Mouse (Mus musculus): ENCODE measurements around the gene Ubl4a. TPM values are rescaled to one million over a fixed set of nuclear protein-coding genes. Genes with fewer than 3 reads are reported as not detected.

Gene Ubl4a
- polyA plus RNA-seq (2014; fragmentation: Illumina TruSeq; extraction: RNeasy Lipid Tissue Mini Kit (QIAGEN cat#74804)), result 44.0 TPM

DNA sequence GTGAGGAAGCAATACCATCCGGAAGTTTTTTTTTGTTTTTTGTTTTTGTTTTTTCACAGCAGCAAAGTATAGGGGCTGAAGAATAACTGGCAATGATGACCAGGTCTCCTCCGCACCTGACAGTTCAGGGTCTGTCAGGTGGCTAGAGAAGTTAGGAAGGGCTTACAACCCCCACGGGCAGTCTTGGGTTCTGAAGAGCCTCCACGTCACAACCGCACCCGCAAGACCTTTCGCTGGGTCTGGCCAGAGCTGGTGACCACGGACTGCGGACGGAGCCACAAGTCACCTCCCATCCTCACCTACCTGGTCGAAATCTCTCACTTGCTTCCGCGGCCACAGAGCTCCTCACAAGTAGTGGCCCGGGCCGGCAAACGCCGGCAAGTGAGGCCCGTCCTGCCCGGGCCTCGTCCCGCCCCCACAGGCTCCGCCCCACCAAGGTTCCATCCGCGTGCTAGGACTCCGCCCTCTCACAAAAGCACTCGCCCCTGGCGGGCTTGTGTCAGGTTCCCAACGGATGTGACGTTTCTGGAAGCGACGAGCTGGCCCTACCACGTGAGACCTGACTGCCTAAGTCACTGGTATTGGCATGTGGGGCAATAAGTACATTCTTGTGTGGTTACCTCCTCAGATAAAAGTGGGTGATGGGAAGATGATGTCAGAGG, at the start of gene Ubl4a, which contains the start of gene Slc10a3:
Ubl4a (minus strand) TSS at position 331 of the 662 bp plus-strand sequence.
Slc10a3 (minus strand) TSS at position 462 of the 662 bp plus-strand sequence.

GRCm38 (mm10) chrX:74392535-74393443, 19.8 kb upstream of the Ubl4a start, which contains the start of the genes Fam3a and Ikbkg:
Gene Fam3a (minus strand): TSS chrX:74393272.
Gene Ikbkg (plus strand): TSS chrX:74393290.

GRCm38 (mm10) chrX:74353467-74353770, 19.6 kb downstream of the Ubl4a start, which contains the start of gene Lage3:
Gene Lage3 (minus strand): TSS chrX:74353618.

GRCm38 (mm10) chrX:74328725-74329161, 44.3 kb downstream of the Ubl4a start, which contains the start of gene Plxna3:
Gene Plxna3 (plus strand): TSS chrX:74329066.

Other genes starting within 250 kb of the Ubl4a start
- not detected for gene Opn1mw, start 245.8 kb downstream of the Ubl4a start, polyA plus RNA-seq (2014; fragmentation: Illumina TruSeq; extraction: RNeasy Lipid Tissue Mini Kit (QIAGEN cat#74804))
- gene Mecp2, start 237.9 kb downstream of the Ubl4a start, polyA plus RNA-seq (2014; fragmentation: Illumina TruSeq; extraction: RNeasy Lipid Tissue Mini Kit (QIAGEN cat#74804)), result 39.6 TPM
- not detected for gene Tex28, start 205.4 kb downstream of the Ubl4a start, polyA plus RNA-seq (2014; fragmentation: Illumina TruSeq; extraction: RNeasy Lipid Tissue Mini Kit (QIAGEN cat#74804))
- 0.17 TPM for gene Tktl1, start 196.0 kb downstream of the Ubl4a start, polyA plus RNA-seq (2014; fragmentation: Illumina TruSeq; extraction: RNeasy Lipid Tissue Mini Kit (QIAGEN cat#74804))
- 89.3 TPM for gene Flna, start 123.4 kb downstream of the Ubl4a start, polyA plus RNA-seq (2014; fragmentation: Illumina TruSeq; extraction: RNeasy Lipid Tissue Mini Kit (QIAGEN cat#74804))
- 140 TPM for gene Emd, start 118.5 kb downstream of the Ubl4a start, polyA plus RNA-seq (2014; fragmentation: Illumina TruSeq; extraction: RNeasy Lipid Tissue Mini Kit (QIAGEN cat#74804))
- gene Rpl10, start 102.4 kb downstream of the Ubl4a start, polyA plus RNA-seq (2014; fragmentation: Illumina TruSeq; extraction: RNeasy Lipid Tissue Mini Kit (QIAGEN cat#74804)), result 1,805 TPM
- 21.2 TPM for gene Taz, start 91.3 kb downstream of the Ubl4a start, polyA plus RNA-seq (2014; fragmentation: Illumina TruSeq; extraction: RNeasy Lipid Tissue Mini Kit (QIAGEN cat#74804))
- gene Dnase1l1, start 90.9 kb downstream of the Ubl4a start, polyA plus RNA-seq (2014; fragmentation: Illumina TruSeq; extraction: RNeasy Lipid Tissue Mini Kit (QIAGEN cat#74804)), result 14.7 TPM
- gene Atp6ap1, start 76.1 kb downstream of the Ubl4a start, polyA plus RNA-seq (2014; fragmentation: Illumina TruSeq; extraction: RNeasy Lipid Tissue Mini Kit (QIAGEN cat#74804)), result 172 TPM
- gene Gdi1, start 68.2 kb downstream of the Ubl4a start, polyA plus RNA-seq (2014; fragmentation: Illumina TruSeq; extraction: RNeasy Lipid Tissue Mini Kit (QIAGEN cat#74804)), result 102 TPM
- 17.0 TPM for gene Fam50a, start 60.2 kb downstream of the Ubl4a start, polyA plus RNA-seq (2014; fragmentation: Illumina TruSeq; extraction: RNeasy Lipid Tissue Mini Kit (QIAGEN cat#74804))
- gene Plxna3, start 44.2 kb downstream of the Ubl4a start, polyA plus RNA-seq (2014; fragmentation: Illumina TruSeq; extraction: RNeasy Lipid Tissue Mini Kit (QIAGEN cat#74804)), result 1.8 TPM
- 13.9 TPM for gene Lage3, start 19.6 kb downstream of the Ubl4a start, polyA plus RNA-seq (2014; fragmentation: Illumina TruSeq; extraction: RNeasy Lipid Tissue Mini Kit (QIAGEN cat#74804))
- gene Slc10a3, start 131 bp upstream of the Ubl4a start, polyA plus RNA-seq (2014; fragmentation: Illumina TruSeq; extraction: RNeasy Lipid Tissue Mini Kit (QIAGEN cat#74804)), result 11.3 TPM
- gene Fam3a, start 20.1 kb upstream of the Ubl4a start, polyA plus RNA-seq (2014; fragmentation: Illumina TruSeq; extraction: RNeasy Lipid Tissue Mini Kit (QIAGEN cat#74804)), result 9.9 TPM
- 40.7 TPM for gene Ikbkg, start 20.1 kb upstream of the Ubl4a start, polyA plus RNA-seq (2014; fragmentation: Illumina TruSeq; extraction: RNeasy Lipid Tissue Mini Kit (QIAGEN cat#74804))
- gene G6pdx, start 56.0 kb upstream of the Ubl4a start, polyA plus RNA-seq (2014; fragmentation: Illumina TruSeq; extraction: RNeasy Lipid Tissue Mini Kit (QIAGEN cat#74804)), result 19.3 TPM
- gene Gm6880, start 108.2 kb upstream of the Ubl4a start, polyA plus RNA-seq (2014; fragmentation: Illumina TruSeq; extraction: RNeasy Lipid Tissue Mini Kit (QIAGEN cat#74804)), result not detected
- gene Olfr1326-ps1, start 201.7 kb upstream of the Ubl4a start, polyA plus RNA-seq (2014; fragmentation: Illumina TruSeq; extraction: RNeasy Lipid Tissue Mini Kit (QIAGEN cat#74804)), result not detected
- gene Olfr1325, start 219.5 kb upstream of the Ubl4a start, polyA plus RNA-seq (2014; fragmentation: Illumina TruSeq; extraction: RNeasy Lipid Tissue Mini Kit (QIAGEN cat#74804)), result not detected